Mouse (Mus musculus): ENCODE results near the gene Ssmem1.

GRCm38 (mm10) chr6:30461755-30462344, 47.8 kb upstream of the Ssmem1 start:
- TF ChIP-seq CTCF (conservative IDR thresholded peaks at IDR 0.05; ENCODE audit: insufficient read depth, insufficient read length, low read depth, low read length) (no peak), POLR2A (IDR thresholded peaks at IDR 0.05; ENCODE audit: low read depth, low read length) (no peak)

Data from kidney, adult 2 months (tissue).